Mouse (Mus musculus): Measurements from ENCODE around the gene Bzw1.

- TF ChIP-seq CTCF (IDR thresholded peaks at IDR 0.05; ENCODE audit: low read depth), result no peak
- TF ChIP-seq EP300 (IDR thresholded peaks at IDR 0.05; ENCODE audit: low read depth), result no peak
Measured at GRCm38 (mm10) chr1:58397731-58398130, 5.0 kb downstream of the Bzw1 start.

All from heart, postnatal 0 days (tissue).